Mouse (Mus musculus) lung, adult 2 months (tissue): Measurements from ENCODE around the gene Ginm1.

Experiments used
- CTCF ChIP-seq: fragments of 200-500 bp; IDR thresholded peaks from 2 replicates; pipeline ENCODE4 v1.5.1; 2011; ENCODE audit warnings: mild to moderate bottlenecking, low read length, control low read depth; ENCODE audit not compliant: insufficient read depth
- POLR2A ChIP-seq: fragments of 200-500 bp; IDR thresholded peaks from 2 replicates; pipeline ENCODE4 v1.6.1; 2011; ENCODE audit warnings: low read depth, mild to moderate bottlenecking, control low read depth, low read length, borderline replicate concordance; ENCODE audit errors: extremely low read depth

DNA sequence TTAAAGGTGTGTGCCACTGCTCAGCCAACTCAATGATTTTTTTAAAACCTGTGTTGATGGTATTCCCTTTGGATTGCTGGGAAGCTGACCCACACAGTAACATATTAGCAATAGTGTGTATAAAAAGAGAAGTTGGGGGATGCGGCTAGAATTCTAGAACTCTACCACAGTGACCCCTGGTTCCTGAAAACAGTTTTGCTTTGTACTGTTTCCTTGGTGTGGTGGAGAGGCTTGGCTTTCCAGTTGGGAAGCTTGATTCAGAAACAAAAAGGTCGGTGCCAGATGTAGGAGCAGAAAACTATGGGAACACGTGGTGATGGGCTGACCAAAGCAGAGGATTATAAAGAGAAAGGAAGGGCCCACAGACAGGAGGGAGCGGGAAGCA, 32.6 kb upstream of the Ginm1 start:
- TF ChIP-seq CTCF (no peak), POLR2A (no peak)
